Mouse (Mus musculus): ENCODE measurements around the gene Rbfox3.

DNA sequence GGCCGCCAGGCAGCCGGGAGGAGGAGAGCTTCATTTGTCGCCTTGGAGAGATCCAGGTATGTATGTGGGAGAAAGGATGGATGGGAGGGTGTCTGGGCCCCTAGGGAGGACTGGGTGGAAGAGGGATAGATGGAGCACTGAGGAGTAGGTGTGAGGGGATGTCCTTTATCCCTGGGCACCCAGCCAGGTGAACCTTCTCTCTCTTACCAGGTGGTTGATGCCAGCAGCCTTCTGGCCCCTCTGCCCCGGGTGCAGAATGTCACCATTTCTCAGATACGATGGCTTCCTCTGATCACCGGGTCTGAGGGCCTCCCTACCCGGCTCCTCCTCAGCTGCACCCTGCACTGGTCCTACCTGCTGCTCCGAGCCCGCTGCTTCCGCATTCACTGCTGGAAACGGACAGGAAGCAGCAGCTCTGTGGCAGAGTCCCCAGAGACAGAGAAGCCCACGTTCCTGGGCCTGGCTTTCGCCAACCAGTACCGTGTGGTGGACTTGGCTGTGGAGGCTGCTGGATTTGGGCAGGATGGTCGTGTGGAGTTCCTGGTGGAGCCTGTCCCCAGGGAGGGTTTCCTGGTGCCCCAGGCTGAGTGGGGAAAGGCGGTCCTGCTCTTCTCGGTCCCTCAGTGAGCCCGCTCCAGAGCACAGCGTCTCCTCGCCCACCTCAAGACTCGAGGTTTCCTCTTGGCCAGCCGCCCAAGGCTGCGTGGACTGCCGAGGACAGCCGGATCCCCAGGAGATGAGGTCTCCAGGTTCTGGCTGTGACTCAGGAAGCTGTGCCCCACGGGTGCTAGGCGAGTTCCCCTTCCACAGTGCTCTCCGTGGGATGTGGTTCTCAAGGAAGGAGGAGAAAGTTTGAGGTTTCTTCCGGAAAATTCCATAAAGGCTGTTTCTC, 424.3 kb downstream of the Rbfox3 start:
- TF ChIP-seq POLR2A (IDR thresholded peaks at IDR 0.05; ENCODE audit: borderline replicate concordance, insufficient read depth, low read length) (no peak), CTCF (IDR thresholded peaks at IDR 0.05; ENCODE audit: borderline replicate concordance, insufficient read depth, low read depth, low read length) (no peak)
